Mouse (Mus musculus): ENCODE data around the gene Olfr64. TPM values are rescaled to one million over a fixed set of nuclear protein-coding genes. Genes with fewer than 3 reads are reported as not detected.

Gene Olfr64
- polyA plus RNA-seq, 1 experiment from 2014 or later = not detected

Other genes starting within 250 kb of the Olfr64 start
- not detected in 2 replicates for gene Olfr623, start 230.8 kb downstream of the Olfr64 start, polyA plus RNA-seq (2015; fragmentation: Nextera tagmentation; extraction: Ambion mirVana)
- gene Olfr624, start 223.3 kb downstream of the Olfr64 start, polyA plus RNA-seq (2015; fragmentation: Nextera tagmentation; extraction: Ambion mirVana) = 0.03 TPM in 2 replicates
- gene Olfr625-ps1, start 211.8 kb downstream of the Olfr64 start, polyA plus RNA-seq (2015; fragmentation: Nextera tagmentation; extraction: Ambion mirVana) = not detected in 2 replicates
- not detected in 2 replicates for gene Olfr243, start 179.8 kb downstream of the Olfr64 start, polyA plus RNA-seq (2015; fragmentation: Nextera tagmentation; extraction: Ambion mirVana)
- gene Olfr628, start 164.1 kb downstream of the Olfr64 start, polyA plus RNA-seq (2015; fragmentation: Nextera tagmentation; extraction: Ambion mirVana) = not detected in 2 replicates
- not detected in 2 replicates for gene Olfr629, start 149.5 kb downstream of the Olfr64 start, polyA plus RNA-seq (2015; fragmentation: Nextera tagmentation; extraction: Ambion mirVana)
- not detected in 2 replicates for gene Olfr630, start 137.2 kb downstream of the Olfr64 start, polyA plus RNA-seq (2015; fragmentation: Nextera tagmentation; extraction: Ambion mirVana)
- not detected in 2 replicates for gene Olfr69, start 122.9 kb downstream of the Olfr64 start, polyA plus RNA-seq (2015; fragmentation: Nextera tagmentation; extraction: Ambion mirVana)
- not detected in 2 replicates for gene Olfr68, start 114.8 kb downstream of the Olfr64 start, polyA plus RNA-seq (2015; fragmentation: Nextera tagmentation; extraction: Ambion mirVana)
- gene Olfr67, start 102.7 kb downstream of the Olfr64 start, polyA plus RNA-seq (2015; fragmentation: Nextera tagmentation; extraction: Ambion mirVana) = not detected in 2 replicates
- gene Hbb-bt, start 80.5 kb downstream of the Olfr64 start, polyA plus RNA-seq (2015; fragmentation: Nextera tagmentation; extraction: Ambion mirVana) = 13,914 and 14,622 TPM in 2 replicates
- 40,231 and 44,289 TPM in 2 replicates for gene Hbb-bs, start 66.4 kb downstream of the Olfr64 start, polyA plus RNA-seq (2015; fragmentation: Nextera tagmentation; extraction: Ambion mirVana)
- gene Hbb-bh2, start 54.0 kb downstream of the Olfr64 start, polyA plus RNA-seq (2015; fragmentation: Nextera tagmentation; extraction: Ambion mirVana) = not detected in 2 replicates
- 7.6 and 12.8 TPM in 2 replicates for gene Hbb-bh1, start 51.3 kb downstream of the Olfr64 start, polyA plus RNA-seq (2015; fragmentation: Nextera tagmentation; extraction: Ambion mirVana)
- gene Hbb-y, start 41.3 kb downstream of the Olfr64 start, polyA plus RNA-seq (2015; fragmentation: Nextera tagmentation; extraction: Ambion mirVana) = 765 and 1,617 TPM in 2 replicates
- not detected in 2 replicates for gene Olfr66, start 8.2 kb downstream of the Olfr64 start, polyA plus RNA-seq (2015; fragmentation: Nextera tagmentation; extraction: Ambion mirVana)
- gene Olfr65, start 9.0 kb upstream of the Olfr64 start, polyA plus RNA-seq (2015; fragmentation: Nextera tagmentation; extraction: Ambion mirVana) = not detected in 2 replicates
- gene Olfr631, start 34.3 kb upstream of the Olfr64 start, polyA plus RNA-seq (2015; fragmentation: Nextera tagmentation; extraction: Ambion mirVana) = not detected in 2 replicates
- gene Olfr632, start 39.9 kb upstream of the Olfr64 start, polyA plus RNA-seq (2015; fragmentation: Nextera tagmentation; extraction: Ambion mirVana) = not detected in 2 replicates
- gene Olfr633, start 50.0 kb upstream of the Olfr64 start, polyA plus RNA-seq (2015; fragmentation: Nextera tagmentation; extraction: Ambion mirVana) = not detected in 2 replicates
- gene Olfr635, start 76.7 kb upstream of the Olfr64 start, polyA plus RNA-seq (2015; fragmentation: Nextera tagmentation; extraction: Ambion mirVana) = not detected in 2 replicates
- gene Olfr638, start 104.3 kb upstream of the Olfr64 start, polyA plus RNA-seq (2015; fragmentation: Nextera tagmentation; extraction: Ambion mirVana) = not detected in 2 replicates
- not detected in 2 replicates for gene Olfr639, start 122.8 kb upstream of the Olfr64 start, polyA plus RNA-seq (2015; fragmentation: Nextera tagmentation; extraction: Ambion mirVana)
- gene Olfr640, start 131.1 kb upstream of the Olfr64 start, polyA plus RNA-seq (2015; fragmentation: Nextera tagmentation; extraction: Ambion mirVana) = not detected in 2 replicates
- gene Olfr641, start 141.0 kb upstream of the Olfr64 start, polyA plus RNA-seq (2015; fragmentation: Nextera tagmentation; extraction: Ambion mirVana) = not detected in 2 replicates
- gene Olfr642, start 158.2 kb upstream of the Olfr64 start, polyA plus RNA-seq (2015; fragmentation: Nextera tagmentation; extraction: Ambion mirVana) = not detected in 2 replicates
- gene 4930516K23Rik, start 167.0 kb upstream of the Olfr64 start, polyA plus RNA-seq (2015; fragmentation: Nextera tagmentation; extraction: Ambion mirVana) = not detected in 2 replicates
- not detected in 2 replicates for gene Olfr644, start 177.4 kb upstream of the Olfr64 start, polyA plus RNA-seq (2015; fragmentation: Nextera tagmentation; extraction: Ambion mirVana)
- gene Olfr645, start 191.0 kb upstream of the Olfr64 start, polyA plus RNA-seq (2015; fragmentation: Nextera tagmentation; extraction: Ambion mirVana) = not detected in 2 replicates
- not detected in 2 replicates for gene Olfr646, start 210.4 kb upstream of the Olfr64 start, polyA plus RNA-seq (2015; fragmentation: Nextera tagmentation; extraction: Ambion mirVana)
- gene Ubqln5, start 235.3 kb upstream of the Olfr64 start, polyA plus RNA-seq (2015; fragmentation: Nextera tagmentation; extraction: Ambion mirVana) = not detected in 2 replicates
- not detected in 2 replicates for gene Olfr643, start 242.9 kb upstream of the Olfr64 start, polyA plus RNA-seq (2015; fragmentation: Nextera tagmentation; extraction: Ambion mirVana)
- not detected in 2 replicates for gene Ubqln3, start 248.8 kb upstream of the Olfr64 start, polyA plus RNA-seq (2015; fragmentation: Nextera tagmentation; extraction: Ambion mirVana)

Measured in heart, embryonic 15.5 days (tissue).